Mouse (Mus musculus) hindbrain, embryonic 15.5 days (tissue): ENCODE data around the gene Csf3. TPM values are rescaled to one million over a fixed set of nuclear protein-coding genes. Genes with fewer than 3 reads are reported as not detected.
A peak's percentile ranks its signal among the peaks of the same experiment; 100 is the strongest.
"Not testable (repeated sequence)": the region's sequence is repeated elsewhere in the genome, so short reads cannot be mapped to it uniquely, and the experiment has no call there.

Experiments used
- ATAC-seq: fragments of 200-750 bp; cut with Nextera tagmentation; 2 replicates; pipeline ENCODE4 v1.8.0; 2017; ENCODE audit warnings: low read depth, moderate number of reproducible peaks, moderate TSS enrichment; ENCODE audit not compliant: low FRiP score
- H3K27ac ChIP-seq: fragments of 300-500 bp; sonication (generic); replicated peaks from 2 replicates; pipeline ENCODE4 v1.5.1; 2015; ENCODE audit warnings: mild to moderate bottlenecking, inconsistent platforms
- H3K27me3 ChIP-seq: fragments of 300-500 bp; sonication (generic); 2 replicates; pipeline ENCODE4 v1.6.1; 2015; ENCODE audit warnings: control low read depth, inconsistent platforms
- H3K36me3 ChIP-seq: fragments of 300-500 bp; sonication (generic); 2 replicates; pipeline ENCODE4 v1.6.1; 2015; ENCODE audit warnings: control low read depth, inconsistent platforms
- H3K4me1 ChIP-seq: fragments of 300-500 bp; sonication (generic); replicated peaks from 2 replicates; pipeline ENCODE4 v1.6.1; 2015; ENCODE audit warnings: control low read depth, inconsistent platforms
- H3K4me2 ChIP-seq: fragments of 300-500 bp; sonication (generic); 2 replicates; pipeline ENCODE4 v1.6.1; 2015; ENCODE audit warnings: moderate library complexity, mild to moderate bottlenecking, inconsistent platforms
- H3K4me3 ChIP-seq: fragments of 300-500 bp; sonication (generic); 2 replicates; pipeline ENCODE4 v1.5.1; 2015; ENCODE audit warnings: mild to moderate bottlenecking, inconsistent platforms
- H3K9ac ChIP-seq: fragments of 300-500 bp; sonication (generic); 2 replicates; pipeline ENCODE4 v1.6.1; 2015; ENCODE audit warnings: inconsistent platforms
- H3K9me3 ChIP-seq: fragments of 300-500 bp; sonication (generic); 2 replicates; pipeline ENCODE4 v1.6.1; 2016; ENCODE audit warnings: control low read depth, inconsistent platforms
- WGBS: fragments of 180-500 bp; shearing (Covaris S2); methylation state at CpG from one replicate; pipeline ENCODE4 v1.1.7; 2015; 5-methylcytosine and 5-hydroxymethylcytosine counted together
- polyA plus RNA-seq: library from polyadenylated mRNA; unstranded; fragments of >200 nt; fragmentation: Nextera tagmentation; extraction: Ambion mirVana; gene quantifications from 2 replicates; pipeline ENCODE4 v1.2.1, GENCODE M21; 2015

Csf3 gene
- polyA plus RNA-seq, 1 experiment from 2014 or later = not detected

DNA sequence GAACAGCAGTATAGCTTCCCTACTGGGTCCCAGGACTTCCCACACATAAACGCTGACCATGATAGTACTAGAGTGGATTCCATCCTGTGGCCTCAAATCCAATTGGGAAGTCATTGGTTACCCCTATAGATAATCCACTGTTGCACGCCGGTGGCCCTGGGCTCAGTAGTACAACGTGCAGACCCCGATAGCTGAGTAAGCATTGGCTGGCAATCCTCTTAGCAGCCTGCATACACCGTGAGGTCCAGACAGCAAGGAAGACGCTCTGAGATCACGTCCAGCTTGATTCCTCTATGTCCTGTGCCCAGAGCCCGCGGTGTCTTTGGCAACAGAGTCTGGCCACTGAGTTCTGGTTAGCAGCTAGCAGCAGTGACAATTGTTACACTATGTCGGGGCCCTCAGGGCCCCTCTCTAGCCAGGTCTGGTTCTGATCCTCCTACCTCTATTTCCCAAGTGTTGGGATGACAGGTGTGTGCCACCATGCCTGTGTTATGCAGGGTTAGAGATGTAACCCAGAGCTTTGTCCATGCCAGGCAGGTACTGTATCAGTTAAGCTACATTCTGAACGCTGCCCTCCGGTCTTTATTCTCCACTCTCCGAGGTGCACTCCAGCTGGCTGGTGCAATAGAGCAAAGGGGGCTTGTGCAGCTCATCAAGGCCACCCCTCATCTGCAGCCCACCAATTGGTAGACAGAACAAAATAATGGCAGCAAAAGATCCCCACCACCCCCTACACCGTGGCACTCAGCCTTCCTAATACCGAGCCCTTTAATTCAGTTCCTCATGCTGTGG, 2.0 kb upstream of the Csf3 start:
- Histone ChIP-seq H3K36me3 (peaks cover 24% of the 10 kb centered on the region), H3K27me3 (no peaks in the 10 kb centered on the region), H3K9me3 (no peaks in the 10 kb centered on the region), H3K4me3 (no peak overlapping the region), H3K27ac (no peak overlapping the region), H3K4me1 (no peaks in the 10 kb centered on the region), H3K9ac (no peak overlapping the region), H3K4me2 (no peak overlapping the region)
- no peak for ATAC-seq
- 88% methylated on average over 16 of the region's 16 CpGs for WGBS

DNA sequence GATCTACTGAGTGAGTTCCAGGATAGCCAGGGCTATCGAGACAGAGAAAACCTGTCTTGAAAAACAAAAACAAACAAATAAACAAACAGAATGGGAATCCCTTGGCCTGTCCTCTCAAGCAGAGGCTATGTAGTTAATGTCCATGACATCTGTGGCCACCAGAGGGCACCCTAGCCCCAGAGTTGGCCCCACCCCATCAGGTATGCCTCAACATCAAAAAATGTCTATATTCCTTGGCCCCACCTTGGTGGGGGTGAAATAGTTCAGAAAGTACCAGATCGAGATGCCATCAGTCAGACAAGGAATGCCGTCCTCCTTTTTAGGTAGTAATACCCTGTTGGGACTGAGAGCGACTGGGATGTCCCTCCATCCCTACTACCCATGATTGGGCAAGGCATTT, 1.2 kb upstream of the Csf3 start:
- Histone ChIP-seq H3K36me3 (peaks cover 25% of the 10 kb centered on the region), H3K4me2 (no peak overlapping the region), H3K27me3 (no peaks in the 10 kb centered on the region), H3K9ac (no peak overlapping the region), H3K27ac (no peak overlapping the region), H3K9me3 (no peaks in the 10 kb centered on the region), H3K4me1 (no peaks in the 10 kb centered on the region), H3K4me3 (no peak overlapping the region)
- peak; percentile 33; the same call in 1 of the 2 replicates for ATAC-seq
- 46% methylated on average over 4 of the region's 4 CpGs for WGBS

DNA sequence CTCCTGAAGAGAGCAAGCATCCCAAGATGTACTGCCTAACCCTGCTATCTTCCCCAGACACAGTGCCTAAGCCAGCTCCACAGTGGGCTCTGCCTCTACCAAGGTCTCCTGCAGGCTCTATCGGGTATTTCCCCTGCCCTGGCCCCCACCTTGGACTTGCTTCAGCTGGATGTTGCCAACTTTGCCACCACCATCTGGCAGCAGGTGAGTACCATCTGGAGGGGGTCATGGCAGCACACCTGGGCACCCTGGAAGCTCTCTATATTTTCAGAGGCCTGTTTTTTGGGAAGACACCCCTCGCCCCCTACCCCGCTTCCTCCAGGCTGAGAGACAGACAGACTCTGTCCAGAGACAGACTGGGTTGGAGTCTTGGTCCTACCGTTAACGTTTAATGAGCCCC, 1.3 kb downstream of the Csf3 start:
- Histone ChIP-seq H3K36me3 (peaks cover 30% of the 10 kb centered on the region), H3K9ac (no peak overlapping the region), H3K27ac (no peak overlapping the region), H3K4me1 (no peaks in the 10 kb centered on the region), H3K4me3 (no peak overlapping the region), H3K4me2 (no peak overlapping the region), H3K27me3 (no peaks in the 10 kb centered on the region), H3K9me3 (no peaks in the 10 kb centered on the region)
- WGBS = 66% methylated on average over 5 of the region's 5 CpGs
- ATAC-seq = no peak

DNA sequence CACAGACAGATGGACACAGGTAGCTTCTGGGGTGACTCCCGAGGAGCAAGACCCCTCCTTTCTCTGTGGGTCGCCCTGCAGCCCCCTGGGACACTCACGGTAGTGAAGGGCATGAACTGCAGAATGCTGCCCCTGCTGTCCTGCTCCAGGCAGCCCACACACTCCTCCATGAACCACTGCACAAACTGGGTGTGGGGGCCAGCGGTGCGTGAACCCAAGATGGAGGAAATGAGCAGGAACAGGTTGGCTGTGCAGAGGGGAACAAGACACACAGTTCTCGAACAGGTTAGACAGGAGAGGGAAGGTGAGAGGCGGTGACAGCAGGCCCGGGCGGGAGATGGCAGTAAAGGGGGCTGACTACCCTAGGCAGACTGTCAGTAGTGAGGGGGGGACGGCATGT, 4.0 kb downstream of the Csf3 start:
- no peak overlapping the region for H3K4me2 ChIP-seq
- H3K9ac ChIP-seq = no peak overlapping the region
- H3K36me3 ChIP-seq = peaks cover 52% of the 10 kb centered on the region
- H3K4me1 ChIP-seq = no peaks in the 10 kb centered on the region
- no peak for ATAC-seq
- H3K4me3 ChIP-seq = no peak overlapping the region
- H3K9me3 ChIP-seq = no peaks in the 10 kb centered on the region
- 91% methylated on average over 10 of the region's 10 CpGs for WGBS
- no peaks in the 10 kb centered on the region for H3K27me3 ChIP-seq
- no peak overlapping the region for H3K27ac ChIP-seq

DNA sequence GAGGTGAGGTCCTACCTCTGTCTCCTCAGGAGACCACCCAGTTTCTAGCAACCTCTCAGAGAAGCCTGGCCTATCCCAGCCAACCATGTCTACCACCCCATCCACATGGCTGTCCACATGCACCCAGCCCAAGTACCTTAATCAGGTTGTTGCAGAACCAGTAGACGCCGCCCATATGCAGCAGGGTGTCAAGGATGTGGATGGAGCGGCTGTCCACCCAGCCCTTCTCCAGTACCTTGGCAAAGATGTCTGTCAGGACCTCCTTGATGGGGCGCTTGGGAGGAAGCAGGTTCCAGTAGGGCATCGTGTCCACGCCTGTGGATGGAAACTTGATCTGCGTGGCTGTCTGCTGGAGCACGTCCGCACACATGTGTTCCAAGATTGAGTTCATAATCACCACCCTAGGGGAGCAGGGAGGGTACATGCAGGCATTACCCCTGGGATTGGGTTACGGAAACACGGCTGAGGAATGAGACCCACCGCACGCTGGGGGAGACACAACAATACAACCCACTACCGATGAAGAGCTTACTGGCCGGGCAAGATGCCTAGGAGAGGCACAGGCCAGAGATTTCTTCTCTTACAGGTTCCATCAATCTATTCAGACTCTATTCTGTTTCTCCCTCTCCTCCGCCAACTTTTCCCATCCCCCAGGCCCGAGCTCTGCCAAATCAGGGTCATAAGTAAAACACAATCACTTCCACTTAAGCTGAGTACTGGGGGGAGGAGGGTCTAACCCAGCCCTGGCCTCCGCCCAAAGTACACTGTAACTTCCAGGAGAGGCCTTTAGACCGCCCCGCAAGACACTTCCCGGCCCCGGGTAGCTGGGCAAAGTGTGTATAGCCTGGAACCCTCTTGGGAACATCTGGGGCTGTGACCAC, 6.6 kb downstream of the Csf3 start:
- Histone ChIP-seq H3K36me3 (peaks cover 66% of the 10 kb centered on the region), H3K27ac (no peak overlapping the region), H3K4me3 (no peak overlapping the region), H3K4me1 (no peaks in the 10 kb centered on the region), H3K4me2 (no peak overlapping the region), H3K9ac (no peak overlapping the region), H3K9me3 (no peaks in the 10 kb centered on the region), H3K27me3 (no peaks in the 10 kb centered on the region)
- no peak for ATAC-seq
- WGBS = 81% methylated on average over 22 of the region's 22 CpGs

DNA sequence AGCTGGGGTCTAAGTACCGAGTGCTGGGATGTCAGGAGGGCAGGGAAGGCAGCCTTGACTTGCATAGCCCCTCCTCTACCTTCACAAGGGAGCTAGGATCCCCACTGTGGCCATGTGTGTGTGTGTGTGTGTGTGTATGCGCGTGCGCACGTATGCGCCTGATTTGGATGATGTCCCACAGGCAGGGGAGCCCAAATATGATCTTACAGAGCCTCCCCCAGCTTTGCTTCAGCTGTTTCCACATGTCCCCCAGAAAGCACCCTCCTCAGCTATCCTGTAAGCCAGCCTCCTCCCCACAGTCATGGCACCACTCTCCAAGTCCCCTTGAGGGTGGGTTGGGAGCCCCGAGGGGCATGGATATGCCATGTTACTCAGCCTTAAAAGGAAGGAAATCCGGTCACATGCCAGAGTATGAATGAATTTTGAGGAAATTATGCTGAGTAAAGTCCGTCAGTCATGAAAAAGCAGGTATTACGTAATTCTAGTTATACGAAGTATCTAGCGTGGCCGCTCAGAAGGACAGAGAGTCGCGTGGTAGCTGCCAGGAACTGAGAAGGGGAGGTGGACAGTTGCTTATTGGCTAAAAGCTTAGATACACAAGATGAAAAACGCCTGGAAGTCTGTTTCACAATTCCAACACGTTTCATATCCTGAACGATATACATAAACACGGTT, 7.4 kb downstream of the Csf3 start:
- Histone ChIP-seq H3K27ac (no peak overlapping the region), H3K36me3 (peaks cover 73% of the 10 kb centered on the region), H3K4me2 (no peak overlapping the region), H3K9me3 (no peaks in the 10 kb centered on the region), H3K9ac (no peak overlapping the region), H3K4me1 (no peaks in the 10 kb centered on the region), H3K4me3 (no peak overlapping the region), H3K27me3 (no peaks in the 10 kb centered on the region)
- ATAC-seq = no peak
- WGBS = 87% methylated on average over 19 of the region's 19 CpGs

DNA sequence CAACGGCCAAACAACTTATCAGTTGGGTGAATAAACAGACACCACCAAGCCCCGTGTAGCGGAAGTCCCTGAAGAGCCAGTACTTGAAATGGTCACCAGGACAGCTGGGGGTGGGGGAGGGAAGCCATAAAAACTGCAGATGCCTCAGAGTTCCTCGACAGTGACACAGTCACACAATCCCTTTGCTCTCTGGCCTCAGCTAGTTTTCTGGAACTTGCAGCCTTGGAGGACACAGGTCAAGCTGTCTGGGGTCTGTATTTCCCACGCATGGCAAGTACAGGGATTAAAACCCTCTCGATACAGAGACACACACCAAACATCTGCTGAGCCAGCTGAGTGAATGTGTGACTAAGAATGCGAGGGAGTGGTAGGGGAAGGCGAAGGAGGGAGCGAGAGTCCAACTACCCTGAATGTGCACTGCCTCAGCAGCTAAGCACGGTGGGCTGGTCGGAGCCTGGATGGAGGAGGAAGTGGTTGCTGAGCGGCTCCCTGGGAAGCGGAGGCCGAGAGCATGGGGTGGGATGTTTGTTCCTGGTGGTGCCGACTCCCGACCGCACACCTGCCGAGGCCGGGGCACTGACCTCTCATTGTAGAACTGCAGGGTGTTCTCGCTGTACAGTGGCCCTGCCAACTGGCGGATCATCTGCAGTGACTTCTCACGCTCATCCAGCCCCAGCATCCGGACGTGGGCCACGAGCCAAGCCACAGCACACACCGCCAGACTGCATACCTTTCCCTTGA, 8.1 kb downstream of the Csf3 start:
- no peak for ATAC-seq

DNA sequence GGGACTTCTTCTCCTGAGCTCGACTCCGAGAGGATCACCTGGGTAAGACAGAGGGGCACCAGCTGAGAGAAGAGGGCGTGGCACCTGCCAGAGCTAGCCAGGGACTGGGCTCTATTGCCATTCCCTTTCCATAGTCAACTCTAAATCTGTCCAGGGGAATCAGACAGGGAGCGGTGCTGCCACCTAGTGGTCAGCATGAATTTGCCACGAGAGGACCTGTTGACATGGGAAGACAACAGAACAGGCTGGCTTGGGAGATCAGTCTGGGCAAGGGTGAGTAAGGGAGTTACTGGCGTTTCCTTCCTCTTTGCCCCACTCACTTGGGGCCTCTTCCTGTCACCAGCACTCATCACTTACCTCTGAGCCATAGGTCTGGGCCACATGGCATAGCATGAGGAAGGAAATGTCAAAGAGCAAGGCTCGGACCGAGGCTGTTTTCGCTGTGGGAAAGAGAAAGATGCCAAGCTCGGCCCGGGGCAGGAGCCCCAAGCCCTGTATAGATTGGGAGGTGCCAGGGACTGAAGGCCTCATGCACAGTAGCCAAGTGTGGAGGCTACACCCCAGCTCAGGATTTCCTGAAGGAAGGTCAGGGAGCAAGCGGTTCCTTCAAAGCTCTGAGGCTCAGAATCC, 9.5 kb downstream of the Csf3 start:
- ATAC-seq = no peak
- no peak overlapping the region for H3K27ac ChIP-seq

More for the DNA sequence above, 8.1 kb downstream of the Csf3 start:
- Histone ChIP-seq H3K9me3 (no peaks in the 10 kb centered on the region), H3K9ac (no peak overlapping the region), H3K4me2 (no peak overlapping the region), H3K4me3 (no peak overlapping the region), H3K27ac (no peak overlapping the region), H3K36me3 (peaks cover 79% of the 10 kb centered on the region), H3K4me1 (no peaks in the 10 kb centered on the region), H3K27me3 (no peaks in the 10 kb centered on the region)
- WGBS = 79% methylated on average over 26 of the region's 26 CpGs

DNA sequence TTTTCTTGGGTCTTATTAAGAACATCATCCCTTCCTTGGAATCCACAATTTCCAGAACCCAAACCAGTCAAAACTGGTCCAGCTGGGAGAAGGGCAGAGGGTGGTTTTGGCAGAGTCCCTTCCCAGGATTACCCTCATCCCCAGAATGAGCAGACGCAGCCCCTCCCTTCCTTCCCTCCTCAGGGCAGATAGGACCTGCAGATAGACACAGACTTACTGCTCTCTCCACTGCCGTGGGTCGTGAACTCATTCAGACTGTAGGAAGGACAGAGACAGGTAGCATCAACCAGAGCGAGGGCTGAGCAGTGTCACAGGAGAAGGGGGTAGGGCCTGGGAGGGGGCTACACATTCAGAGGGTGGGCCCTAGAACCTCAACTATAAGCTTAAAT, 10.0 kb downstream of the Csf3 start:
- no peak overlapping the region for H3K4me2 ChIP-seq
- whole genome bisulfite sequencing = 79% methylated on average over 4 of the region's 4 CpGs
- H3K36me3 ChIP-seq = peaks cover 78% of the 10 kb centered on the region
- H3K9me3 ChIP-seq = no peaks in the 10 kb centered on the region
- no peaks in the 10 kb centered on the region for H3K27me3 ChIP-seq
- no peak overlapping the region for H3K9ac ChIP-seq
- H3K27ac ChIP-seq = no peak overlapping the region
- no peaks in the 10 kb centered on the region for H3K4me1 ChIP-seq
- no peak overlapping the region for H3K4me3 ChIP-seq
- no peak for ATAC-seq

More for the DNA sequence above, 9.5 kb downstream of the Csf3 start:
- no peak overlapping the region for H3K4me2 ChIP-seq
- H3K27me3 ChIP-seq = no peaks in the 10 kb centered on the region
- H3K36me3 ChIP-seq = peaks cover 78% of the 10 kb centered on the region
- H3K4me1 ChIP-seq = no peaks in the 10 kb centered on the region
- no peak overlapping the region for H3K4me3 ChIP-seq
- WGBS = 49% methylated on average over 12 of the region's 12 CpGs
- H3K9ac ChIP-seq = no peak overlapping the region
- H3K9me3 ChIP-seq = no peaks in the 10 kb centered on the region

DNA sequence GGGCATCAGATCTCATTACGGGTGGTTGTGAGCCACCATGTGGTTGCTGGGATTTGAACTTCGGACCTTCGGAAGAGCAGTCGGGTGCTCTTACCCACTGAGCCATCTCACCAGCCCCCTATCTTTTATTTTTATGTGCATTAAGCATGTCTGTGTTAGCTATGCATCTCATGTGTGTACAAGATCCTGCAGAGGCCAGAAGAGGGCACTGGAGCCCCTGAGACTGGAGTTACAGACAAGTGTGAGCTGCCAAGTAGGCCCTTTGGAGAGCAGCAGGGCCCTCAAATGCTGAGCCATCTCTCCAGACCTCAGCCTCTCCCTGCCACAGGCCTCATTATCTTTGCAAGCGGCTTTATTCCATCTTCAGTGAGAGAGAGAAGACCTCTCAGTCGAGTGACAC, 10.9 kb downstream of the Csf3 start:
- not testable (repeated sequence) for H3K4me2 ChIP-seq, ATAC-seq, H3K9me3 ChIP-seq, H3K9ac ChIP-seq, H3K4me1 ChIP-seq, H3K27me3 ChIP-seq, H3K27ac ChIP-seq, H3K4me3 ChIP-seq
- WGBS = 84% methylated on average over 6 of the region's 6 CpGs
- H3K36me3 ChIP-seq = peaks cover 76% of the 10 kb centered on the region

DNA sequence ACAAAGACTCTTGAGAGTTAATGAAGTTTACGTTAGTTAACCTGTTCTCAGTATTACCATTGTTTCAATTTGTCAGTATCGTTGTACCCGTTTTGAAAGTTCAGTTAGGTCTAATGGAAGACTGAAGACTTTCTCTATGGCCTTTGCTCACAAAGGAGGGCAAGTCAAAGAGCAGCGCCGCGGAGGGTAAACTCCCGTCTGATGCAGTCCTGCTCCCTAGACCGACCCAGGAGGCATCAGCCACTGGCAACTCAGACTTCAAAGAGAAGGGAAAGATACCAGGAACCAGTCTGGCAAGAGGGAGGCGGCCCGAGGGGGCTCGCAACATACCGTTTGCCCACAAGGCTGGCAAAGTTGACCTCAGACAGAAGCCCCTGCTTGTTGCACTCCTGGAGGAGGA, 12.6 kb downstream of the Csf3 start:
- peaks cover 67% of the 10 kb centered on the region for H3K36me3 ChIP-seq
- 90% methylated on average over 12 of the region's 12 CpGs for WGBS
- H3K9me3 ChIP-seq = no peaks in the 10 kb centered on the region
- no peak overlapping the region for H3K4me3 ChIP-seq
- no peak overlapping the region for H3K27ac ChIP-seq
- no peak for ATAC-seq
- H3K4me2 ChIP-seq = no peak overlapping the region
- no peaks in the 10 kb centered on the region for H3K27me3 ChIP-seq
- no peak overlapping the region for H3K9ac ChIP-seq
- H3K4me1 ChIP-seq = peaks cover 10% of the 10 kb centered on the region; the same call in 1 of the 2 replicates
